Mouse (Mus musculus): Measurements from ENCODE around the gene Fam214b. TPM values are rescaled to one million over a fixed set of nuclear protein-coding genes. Genes with fewer than 3 reads are reported as not detected.

The Fam214b gene
- total RNA-seq (2021), result 10 to 100 TPM; 32.9 to 37.7 TPM

GRCm38 (mm10) chr4:43045659-43046302 lies at the start of gene Fam214b:
Gene Fam214b, minus strand, starts transcription at chr4:43046220.
- peak; percentile 80 to 82 for DNase-seq (ENCODE audit: extremely low spot score in 1 of 2, low spot score in 1 of 2)

- DNase-seq (ENCODE audit: extremely low spot score in 1 of 2, low spot score in 1 of 2), result no peak
Observed at GRCm38 (mm10) chr4:43091183-43091582, 45.2 kb upstream of the Fam214b start.

- no peak for DNase-seq (ENCODE audit: extremely low spot score in 1 of 2, low spot score in 1 of 2)
Observed at GRCm38 (mm10) chr4:43089950-43090349, 43.9 kb upstream of the Fam214b start.

GRCm38 (mm10) chr4:43082458-43082857 lies 36.4 kb upstream of the Fam214b start:
- no peak for DNase-seq (ENCODE audit: extremely low spot score in 1 of 2, low spot score in 1 of 2)

- no peak for DNase-seq (ENCODE audit: extremely low spot score in 1 of 2, low spot score in 1 of 2)
Observed at GRCm38 (mm10) chr4:43078071-43078718, 32.2 kb upstream of the Fam214b start.

- DNase-seq (ENCODE audit: extremely low spot score in 1 of 2, low spot score in 1 of 2), result no peak
Observed at GRCm38 (mm10) chr4:43074923-43075322, 28.9 kb upstream of the Fam214b start.

GRCm38 (mm10) chr4:43065471-43065870 lies 19.5 kb upstream of the Fam214b start:
- DNase-seq (ENCODE audit: extremely low spot score in 1 of 2, low spot score in 1 of 2), result no peak

GRCm38 (mm10) chr4:43060286-43060685 lies 14.3 kb upstream of the Fam214b start:
- no peak for DNase-seq (ENCODE audit: extremely low spot score in 1 of 2, low spot score in 1 of 2)

GRCm38 (mm10) chr4:43059697-43060096 lies 13.7 kb upstream of the Fam214b start:
- DNase-seq (ENCODE audit: extremely low spot score in 1 of 2, low spot score in 1 of 2), result no peak

- DNase-seq (ENCODE audit: extremely low spot score in 1 of 2, low spot score in 1 of 2), result peak; percentile 83 to 84
Observed at GRCm38 (mm10) chr4:43058753-43059654, 13.0 kb upstream of the Fam214b start, which contains the start of gene Unc13b. Gene Unc13b, plus strand, starts transcription at chr4:43058953.

- DNase-seq (ENCODE audit: extremely low spot score in 1 of 2, low spot score in 1 of 2), result no peak
Observed at GRCm38 (mm10) chr4:43058392-43058752, 12.4 kb upstream of the Fam214b start.

- no peak for DNase-seq (ENCODE audit: extremely low spot score in 1 of 2, low spot score in 1 of 2)
Observed at GRCm38 (mm10) chr4:43057654-43058053, 11.6 kb upstream of the Fam214b start.

GRCm38 (mm10) chr4:43052627-43053026 lies 6.6 kb upstream of the Fam214b start:
- no peak for DNase-seq (ENCODE audit: extremely low spot score in 1 of 2, low spot score in 1 of 2)

- peak in 1 of 2 experiments; percentile 56 for DNase-seq (ENCODE audit: extremely low spot score in 1 of 2, low spot score in 1 of 2)
Observed at GRCm38 (mm10) chr4:43047231-43047630, 1.2 kb upstream of the Fam214b start.

- no peak for DNase-seq (ENCODE audit: extremely low spot score in 1 of 2, low spot score in 1 of 2)
Observed at GRCm38 (mm10) chr4:43046607-43047006, 587 bp upstream of the Fam214b start.

GRCm38 (mm10) chr4:43045285-43045658 lies 748 bp downstream of the Fam214b start:
- DNase-seq (ENCODE audit: extremely low spot score in 1 of 2, low spot score in 1 of 2), result no peak

- DNase-seq (ENCODE audit: extremely low spot score in 1 of 2, low spot score in 1 of 2), result no peak
Observed at GRCm38 (mm10) chr4:43044673-43045072, 1.3 kb downstream of the Fam214b start.

GRCm38 (mm10) chr4:43043644-43044357 lies 2.2 kb downstream of the Fam214b start:
- DNase-seq (ENCODE audit: extremely low spot score in 1 of 2, low spot score in 1 of 2), result no peak

GRCm38 (mm10) chr4:43040881-43041547 lies 5.0 kb downstream of the Fam214b start:
- DNase-seq (ENCODE audit: extremely low spot score in 1 of 2, low spot score in 1 of 2), result no peak

GRCm38 (mm10) chr4:43040114-43040572 lies 5.9 kb downstream of the Fam214b start:
- peak; percentile 77 to 79 for DNase-seq (ENCODE audit: extremely low spot score in 1 of 2, low spot score in 1 of 2)

Measured in layer of hippocampus, postnatal 25 days (tissue).